ENCODE assay signal across 21 mouse cellular contexts in the genomic region with DNA sequence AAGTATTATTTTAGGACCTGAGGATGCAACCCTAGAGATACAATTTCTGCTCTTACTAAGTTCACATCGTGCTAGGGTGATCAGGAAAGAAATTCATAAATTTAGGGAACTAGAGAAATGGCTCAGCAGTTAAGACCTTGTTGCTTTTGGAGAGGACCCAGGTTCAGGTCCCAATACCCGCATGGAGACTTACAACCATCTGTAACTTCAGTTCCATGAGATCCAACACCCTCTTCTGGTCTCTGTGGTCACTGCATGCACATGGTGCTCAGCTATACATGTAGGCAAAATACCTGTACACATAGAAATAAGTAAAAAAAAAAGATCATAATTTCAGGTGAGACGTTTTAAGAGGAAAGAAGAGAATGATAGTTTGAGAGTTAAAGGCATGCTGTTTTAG. TPM values are rescaled to one million over a fixed set of nuclear protein-coding genes. Genes with fewer than 3 reads are reported as not detected.
DNase-seq lines count a peak whose midpoint lies in the region; ATAC-seq and TF ChIP-seq lines count a peak whose summit lies in the region.
"Had no signal": no experiment of that assay in that cellular context is flagged by ENCODE, and none has a peak within 500 bp of the region (broad histone marks: within the 10 kb centered on the region; RNA-seq: fewer than 3 reads in every experiment).

No protein-coding gene starts in this region.

- 88% methylated on average over 3 of the region's 3 CpGs for WGBS in liver, embryonic 12.5 days (ENCODE audit: insufficient replicate concordance)

- dilution Hi-C loops in CH12.LX (cut with MboI; ENCODE audit: extremely low pct_ligation_motif_present, extremely low pct_unique_long_range_greater_than_20kb, low sequenced_read_pairs), result no loop called here

- ATAC-seq in liver, embryonic 12.5 days, result no peak
- ATAC-seq: activated CD4-positive, CD25-positive, alpha-beta regulatory T cell, adult 4 months; forebrain, embryonic 13.5 days had no signal

- no peaks in the 10 kb centered on the region for H3K27me3 ChIP-seq in liver, embryonic 12.5 days (replicated peaks)
- H3K27me3 ChIP-seq in CH12.LX (replicated peaks), result no peaks in the 10 kb centered on the region
- H3K27me3 ChIP-seq: forebrain, embryonic 13.5 days; heart, embryonic 12.5 days; midbrain, embryonic 12.5 days; stomach, embryonic 15.5 days had no signal

- peaks cover 55% of the 10 kb centered on the region for H3K36me3 ChIP-seq in liver, embryonic 12.5 days
- peaks cover 14 to 39% of the 10 kb centered on the region in 2 experiments for H3K36me3 ChIP-seq in CH12.LX (replicated peaks in 1 of 2; ENCODE audit: control insufficient read depth in 1 of 2, insufficient read depth in 1 of 2, low read length in 1 of 2)
- H3K36me3 ChIP-seq: stomach, embryonic 15.5 days had no signal

- no peak overlapping the region for H3K4me3 ChIP-seq in liver, embryonic 12.5 days
- no peak overlapping the region for H3K4me3 ChIP-seq in CH12.LX (replicated peaks in 1 of 3; ENCODE audit: low read depth in 2 of 3, low read length in 2 of 3, poor library complexity in 1 of 3)
- H3K4me3 ChIP-seq: forebrain, embryonic 13.5 days; heart, embryonic 12.5 days; left cerebral cortex, adult 2 months; midbrain, embryonic 12.5 days; stomach, embryonic 15.5 days had no signal

- DNase-seq in liver, result peak; percentile 14
- DNase-seq in CH12.LX (ENCODE audit: extremely low read depth), result no peak
- peak; percentile 41 for DNase-seq in ES-CJ7 (ENCODE audit: low read depth, low spot score)
- peak; percentile 21 for DNase-seq in induced T-regulatory cell, adult 2 months (ENCODE audit: low read depth)
- no peak for DNase-seq in Muller cell, postnatal 12 days (ENCODE audit: inconsistent ontology term)
- no peak for DNase-seq in layer of hippocampus, adult 8-10 months (ENCODE audit: low spot score in 2 of 2)
- DNase-seq: adrenal gland, postnatal 14 days; cerebellum, adult 11-12 months; cerebellum, postnatal 36 days; kidney, adult 18-20 months; kidney, postnatal 4 days; lung, postnatal 4 days; thymus, postnatal 14 days had no signal

- no peak overlapping the region for H3K27ac ChIP-seq in liver, embryonic 12.5 days
- no peak overlapping the region for H3K27ac ChIP-seq in CH12.LX (ENCODE audit: insufficient read depth, low read depth)
- H3K27ac ChIP-seq: forebrain, embryonic 13.5 days; hindbrain, embryonic 14.5 days; left cerebral cortex, adult 2 months; midbrain, embryonic 12.5 days; stomach, embryonic 15.5 days had no signal

- in situ Hi-C loops in CH12.LX (cut with MboI; ENCODE audit: low pct_ligation_motif_present, low pct_unique_long_range_greater_than_20kb, low sequenced_read_pairs), result no loop called here

- H3K79me2 ChIP-seq in CH12.LX (replicated peaks; ENCODE audit: control insufficient read depth, extremely low read depth, insufficient read depth, poor library complexity, severe bottlenecking), result peaks cover 40% of the 10 kb centered on the region

- H3K9ac ChIP-seq in liver, embryonic 12.5 days, result no peak overlapping the region
- H3K9ac ChIP-seq in CH12.LX (ENCODE audit: insufficient read depth, low read depth), result no peak overlapping the region
- H3K9ac ChIP-seq: forebrain, embryonic 13.5 days; heart, embryonic 12.5 days; hindbrain, embryonic 14.5 days; midbrain, embryonic 12.5 days; stomach, embryonic 15.5 days had no signal

- no peak for TF ChIP-seq EP300 in CH12.LX (IDR thresholded peaks at IDR 0.05; ENCODE audit: low read length)

- no peak for TF ChIP-seq POLR2A in CH12.LX (IDR thresholded peaks at IDR 0.05; ENCODE audit: low read depth, low read length)

- no peak overlapping the region for H3K4me2 ChIP-seq in liver, embryonic 12.5 days
- no peak overlapping the region for H3K4me2 ChIP-seq in CH12.LX (ENCODE audit: insufficient read depth, low read depth, poor library complexity, severe bottlenecking)
- H3K4me2 ChIP-seq: forebrain, embryonic 13.5 days; heart, embryonic 12.5 days; hindbrain, embryonic 14.5 days; midbrain, embryonic 12.5 days; stomach, embryonic 15.5 days had no signal

- H3K4me1 ChIP-seq in liver, embryonic 12.5 days, result peaks cover 22% of the 10 kb centered on the region
- H3K4me1 ChIP-seq in CH12.LX (ENCODE audit: control insufficient read depth in 1 of 2, insufficient read depth in 2 of 2), result peaks cover 7 to 63% of the 10 kb centered on the region in 2 experiments
- H3K4me1 ChIP-seq: forebrain, embryonic 13.5 days; stomach, embryonic 15.5 days had no signal

- TF ChIP-seq CTCF in CH12.LX (conservative IDR thresholded peaks at IDR 0.05 in 1 of 2, IDR thresholded peaks at IDR 0.05 in 1 of 2; ENCODE audit: low read depth in 2 of 2, low read length in 2 of 2), result peak in 1 of 2 experiments; percentile 35; a peak in 2 of 4 replicates

- peak; percentile 4 for TF ChIP-seq RAD21 in CH12.LX (IDR thresholded peaks at IDR 0.05; ENCODE audit: low read depth, low read length)

- no peaks in the 10 kb centered on the region for H3K9me3 ChIP-seq in liver, embryonic 12.5 days (replicated peaks)
- peaks cover 4% of the 10 kb centered on the region for H3K9me3 ChIP-seq in CH12.LX (replicated peaks; ENCODE audit: low read length)
- H3K9me3 ChIP-seq: forebrain, embryonic 13.5 days; heart, embryonic 12.5 days; midbrain, embryonic 12.5 days; stomach, embryonic 15.5 days had no signal

TF ChIP-seq in CH12.LX, 34 proteins besides CTCF, POLR2A, EP300 and RAD21:
- no peak for TF ChIP-seq E2F4 (IDR thresholded peaks at IDR 0.05; ENCODE audit: insufficient replicate concordance, low read depth, low read length)
- TF ChIP-seq PAX5 (IDR thresholded peaks at IDR 0.05; ENCODE audit: low read length), result no peak
- no peak for TF ChIP-seq ZNF384 (IDR thresholded peaks at IDR 0.05; ENCODE audit: low read depth, low read length)
- no peak for TF ChIP-seq TCF12 (IDR thresholded peaks at IDR 0.05; ENCODE audit: low read depth, low read length)
- TF ChIP-seq SMC3 (IDR thresholded peaks at IDR 0.05; ENCODE audit: low read depth, low read length), result peak; percentile 8; the same call in 1 of the 2 replicates
TF ChIP-seq in CH12.LX: peak in this region for 1.

RNA-seq across cellular contexts. Expression of a gene that starts 23.2 kb away (rescaled TPM):
- polyA plus RNA-seq in liver, embryonic 12.5 days (2016; fragmentation: Nextera tagmentation; extraction: Ambion mirVana), result 35.8 and 37.9 TPM in 2 replicates
- 45.2 and 47.6 TPM in 2 replicates for total RNA-seq in CH12.LX (2012; rRNA removed)
- total RNA-seq in CH12.LX (2014; rRNA removed), result 32.9 and 33.2 TPM in 2 replicates
- polyA plus RNA-seq in CH12.LX (2012; ENCODE audit: insufficient read length, low read depth), result 35.4 and 42.1 TPM in 2 replicates
- 100 to 1,000 TPM; 102 to 128 (median 112) TPM for total RNA-seq in layer of hippocampus, adult 8-10 months (2022)

Comparison
In these comparisons a context has a peak if more than half of its experiments do, and no peak if none do; other contexts are left out.
1. DNase-seq: peak in liver (single experiment), ES-CJ7 (single experiment) and induced T-regulatory cell, adult 2 months (single experiment); none in CH12.LX (single experiment), Muller cell, postnatal 12 days (single experiment) and layer of hippocampus, adult 8-10 months (0 of 2).